Mouse (Mus musculus) heart, embryonic 11.5 days (tissue): ENCODE data around the gene Gm49353. TPM values are rescaled to one million over a fixed set of nuclear protein-coding genes. Genes with fewer than 3 reads are reported as not detected.

Experiments used
- ATAC-seq: fragments of 200-750 bp; cut with Nextera tagmentation; replicated peaks from 2 replicates; pipeline ENCODE4 v1.8.0; 2017; ENCODE audit warnings: moderate library complexity; ENCODE audit not compliant: insufficient number of reproducible peaks, low FRiP score, low TSS enrichment
- H3K27ac ChIP-seq: fragments of 300-500 bp; sonication (generic); 2 replicates; pipeline ENCODE4 v1.5.1; 2014; ENCODE audit warnings: mild to moderate bottlenecking, low read depth, low read length
- H3K27me3 ChIP-seq: fragments of 300-500 bp; sonication (generic); 2 replicates; pipeline ENCODE4 v1.6.1; 2014; ENCODE audit warnings: mild to moderate bottlenecking, low read length, mixed read lengths; ENCODE audit not compliant: control insufficient read depth, insufficient read depth
- H3K36me3 ChIP-seq: fragments of 300-500 bp; sonication (generic); 2 replicates; pipeline ENCODE4 v1.6.1; 2014; ENCODE audit warnings: mild to moderate bottlenecking, low read length, moderate library complexity, mixed read lengths; ENCODE audit not compliant: control insufficient read depth, insufficient read depth
- H3K4me1 ChIP-seq: fragments of 300-500 bp; sonication (generic); 2 replicates; pipeline ENCODE4 v1.6.1; 2014; ENCODE audit warnings: low read length; ENCODE audit not compliant: control insufficient read depth, insufficient read depth
- H3K4me2 ChIP-seq: fragments of 300-500 bp; sonication (generic); 2 replicates; pipeline ENCODE4 v1.6.1; 2014; ENCODE audit warnings: mild to moderate bottlenecking, moderate library complexity
- H3K4me3 ChIP-seq: fragments of 300-500 bp; sonication (generic); 2 replicates; pipeline ENCODE4 v1.5.1; 2014; ENCODE audit warnings: low read depth, low read length
- H3K9ac ChIP-seq: fragments of 300-500 bp; sonication (generic); 2 replicates; pipeline ENCODE4 v1.6.1; 2014; ENCODE audit warnings: mild to moderate bottlenecking, low read depth, low read length, moderate library complexity
- H3K9me3 ChIP-seq: fragments of 300-500 bp; sonication (generic); replicated peaks from 2 replicates; pipeline ENCODE4 v1.6.1; 2016; ENCODE audit warnings: low read length; ENCODE audit not compliant: control insufficient read depth
- WGBS: fragments of 180-500 bp; shearing (Covaris S2); extraction: QIAGEN DNeasy Blood & Tissue Kit; methylation state at CpG from one replicate; pipeline ENCODE4 v1.1.7; 2014; ENCODE audit not compliant: insufficient replicate concordance; 5-methylcytosine and 5-hydroxymethylcytosine counted together
- polyA plus RNA-seq: library from polyadenylated mRNA; unstranded; fragments of >200 nt; fragmentation: Nextera tagmentation; extraction: Ambion mirVana; gene quantifications from 2 replicates; pipeline ENCODE4 v1.2.1, GENCODE M21; 2014

Gene Gm49353
- polyA plus RNA-seq, 1 experiment from 2014 or later, result not detected

GRCm38 (mm10) chr10:29193769-29194168, 5.0 kb upstream of the Gm49353 start:
- Histone ChIP-seq H3K36me3 (no peaks in the 10 kb centered on the region), H3K4me2 (no peak overlapping the region), H3K27me3 (no peaks in the 10 kb centered on the region), H3K9ac (no peak overlapping the region), H3K9me3 (no peaks in the 10 kb centered on the region), H3K4me3 (no peak overlapping the region), H3K27ac (no peak overlapping the region), H3K4me1 (no peaks in the 10 kb centered on the region)
- ATAC-seq, result no peak

- no peaks in the 10 kb centered on the region for H3K9me3 ChIP-seq
- WGBS, result 91% methylated on average over 33 of the region's 33 CpGs
- H3K4me3 ChIP-seq, result no peak overlapping the region
- H3K36me3 ChIP-seq, result no peaks in the 10 kb centered on the region
- no peaks in the 10 kb centered on the region for H3K27me3 ChIP-seq
- H3K4me2 ChIP-seq, result no peak overlapping the region
- H3K27ac ChIP-seq, result no peak overlapping the region
- no peaks in the 10 kb centered on the region for H3K4me1 ChIP-seq
- no peak overlapping the region for H3K9ac ChIP-seq
- no peak for ATAC-seq
Observed at GRCm38 (mm10) chr10:29196811-29197210, 1.9 kb upstream of the Gm49353 start.

DNA sequence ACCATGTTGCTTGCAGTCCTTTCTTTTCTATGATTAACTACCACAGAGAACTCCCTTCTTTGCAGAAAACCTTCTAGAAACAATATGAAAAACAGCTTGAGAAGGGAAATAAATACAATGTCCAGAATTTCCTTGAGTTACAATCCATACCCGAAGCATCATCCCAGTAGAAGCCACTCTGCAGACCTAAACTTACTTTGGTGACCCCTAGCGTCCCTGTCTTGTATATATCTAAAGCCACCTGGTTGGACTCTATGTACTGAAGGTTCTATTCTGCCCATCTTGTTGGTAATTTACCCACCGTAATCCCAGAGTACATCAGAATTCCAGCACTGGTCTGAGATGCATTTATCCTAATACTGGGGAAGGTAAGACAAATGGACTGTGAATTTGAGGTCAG, 1.1 kb downstream of the Gm49353 start:
- Histone ChIP-seq H3K36me3 (no peaks in the 10 kb centered on the region), H3K4me3 (no peak overlapping the region), H3K4me1 (no peaks in the 10 kb centered on the region), H3K9me3 (no peaks in the 10 kb centered on the region), H3K4me2 (no peak overlapping the region), H3K27ac (no peak overlapping the region), H3K27me3 (no peaks in the 10 kb centered on the region), H3K9ac (no peak overlapping the region)
- no peak for ATAC-seq
- 66% methylated on average over 3 of the region's 3 CpGs for WGBS

- Histone ChIP-seq H3K27me3 (no peaks in the 10 kb centered on the region), H3K4me2 (no peak overlapping the region), H3K9ac (no peak overlapping the region), H3K27ac (no peak overlapping the region), H3K36me3 (no peaks in the 10 kb centered on the region), H3K9me3 (no peaks in the 10 kb centered on the region), H3K4me3 (no peak overlapping the region), H3K4me1 (no peaks in the 10 kb centered on the region)
- ATAC-seq, result no peak
- 75% methylated on average over 1 of the region's 1 CpGs for WGBS
Observed at GRCm38 (mm10) chr10:29200609-29201008, 1.9 kb downstream of the Gm49353 start.

DNA sequence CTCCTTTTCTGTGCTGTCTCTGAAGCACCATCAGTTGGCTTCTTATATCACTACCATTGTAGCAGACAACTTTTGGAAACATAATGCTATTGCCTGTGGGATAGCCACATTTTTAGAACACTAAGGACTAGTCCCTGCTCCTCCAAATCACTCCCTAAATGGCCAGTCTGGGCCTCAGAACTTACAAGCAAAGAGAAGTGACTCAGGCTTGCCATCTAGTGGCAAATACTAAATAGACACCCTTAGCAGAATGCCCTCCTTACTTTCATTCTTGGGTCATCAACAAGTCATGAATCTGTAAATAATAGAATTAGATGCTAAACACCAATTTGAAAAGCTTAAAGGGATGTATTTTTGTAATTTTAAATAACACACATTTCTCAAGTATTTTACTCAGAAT, 8.0 kb downstream of the Gm49353 start:
- Histone ChIP-seq H3K9me3 (no peaks in the 10 kb centered on the region), H3K27me3 (no peaks in the 10 kb centered on the region), H3K4me2 (no peak overlapping the region), H3K36me3 (no peaks in the 10 kb centered on the region), H3K27ac (no peak overlapping the region), H3K4me1 (no peaks in the 10 kb centered on the region), H3K4me3 (no peak overlapping the region), H3K9ac (no peak overlapping the region)
- no peak for ATAC-seq

DNA sequence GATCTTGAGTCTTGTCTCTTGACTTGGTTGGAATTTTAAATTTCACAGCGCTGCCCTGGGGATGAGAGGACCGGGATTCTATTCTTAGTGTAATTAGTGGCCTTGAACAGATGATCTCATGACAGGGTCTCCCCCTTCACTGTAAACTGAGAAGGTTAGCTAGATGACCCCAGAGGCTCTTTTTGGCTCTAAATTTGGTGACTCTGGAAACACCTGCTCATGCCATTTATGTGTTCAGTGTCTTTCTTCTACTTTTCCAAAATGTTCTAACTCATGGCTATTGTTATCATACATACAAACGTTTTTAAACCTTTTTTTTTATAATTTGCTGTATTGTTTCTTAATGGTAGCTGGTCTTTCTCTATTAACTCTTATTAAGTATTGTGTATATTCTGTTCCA, 10.0 kb downstream of the Gm49353 start:
- Histone ChIP-seq H3K9ac (no peak overlapping the region), H3K27me3 (no peaks in the 10 kb centered on the region), H3K9me3 (no peaks in the 10 kb centered on the region), H3K36me3 (no peaks in the 10 kb centered on the region), H3K4me3 (no peak overlapping the region), H3K4me2 (no peak overlapping the region), H3K4me1 (no peaks in the 10 kb centered on the region), H3K27ac (no peak overlapping the region)
- 40% methylated on average over 3 of the region's 3 CpGs for WGBS
- ATAC-seq, result no peak

DNA sequence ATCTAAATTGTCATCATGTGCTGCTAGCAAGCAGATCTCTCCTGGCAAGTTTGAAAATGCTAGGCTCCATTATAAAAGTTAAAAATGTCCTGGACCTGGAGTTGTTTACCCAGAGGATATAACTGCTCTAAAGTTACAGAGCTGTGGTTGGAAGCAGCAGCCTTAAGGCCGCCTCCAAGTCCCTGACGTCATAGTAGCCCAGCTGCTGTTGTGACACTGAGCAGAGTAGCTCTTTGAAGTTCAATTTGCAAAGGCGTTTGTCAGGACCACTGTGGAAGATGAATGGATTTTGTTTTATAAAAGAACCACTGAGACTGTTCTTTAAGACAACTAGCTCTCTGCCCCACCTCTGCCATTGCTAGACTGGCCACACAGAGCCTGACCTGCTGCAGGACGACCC, 12.7 kb downstream of the Gm49353 start, which contains the start of gene 9330159F19Rik:
TSS of gene 9330159F19Rik (plus strand) at position 154 of the 400 bp plus-strand sequence.
- no peak within 1 kb of the TSS for H3K9ac ChIP-seq
- no peaks in the 10 kb centered on the region for H3K9me3 ChIP-seq
- ATAC-seq, result no peak

GRCm38 (mm10) chr10:29213534-29214100, 14.9 kb downstream of the Gm49353 start:
- Histone ChIP-seq H3K4me1 (no peaks in the 10 kb centered on the region), H3K4me2 (no peak overlapping the region), H3K4me3 (no peak overlapping the region), H3K27ac (no peak overlapping the region), H3K27me3 (no peaks in the 10 kb centered on the region), H3K9me3 (no peaks in the 10 kb centered on the region), H3K36me3 (no peaks in the 10 kb centered on the region), H3K9ac (no peak overlapping the region)
- WGBS, result 59% methylated on average over 3 of the region's 3 CpGs
- no peak for ATAC-seq

More for the DNA sequence above, 12.7 kb downstream of the Gm49353 start, which contains the start of gene 9330159F19Rik:
- WGBS, result 18% methylated on average over 4 of the region's 4 CpGs
- Histone ChIP-seq H3K4me1 (no peaks in the 10 kb centered on the region), H3K4me2 (no peak within 1 kb of the TSS), H3K27ac (no peak within 1 kb of the TSS), H3K27me3 (no peaks in the 10 kb centered on the region), H3K4me3 (no peak within 1 kb of the TSS), H3K36me3 (no peaks in the 10 kb centered on the region)

GRCm38 (mm10) chr10:29216957-29217356, 18.2 kb downstream of the Gm49353 start:
- 83% methylated on average over 1 of the region's 1 CpGs for WGBS
- Histone ChIP-seq H3K9me3 (no peaks in the 10 kb centered on the region), H3K27ac (no peak overlapping the region), H3K27me3 (no peaks in the 10 kb centered on the region), H3K4me3 (no peak overlapping the region), H3K4me2 (no peak overlapping the region), H3K4me1 (no peaks in the 10 kb centered on the region), H3K36me3 (no peaks in the 10 kb centered on the region), H3K9ac (no peak overlapping the region)
- ATAC-seq, result no peak
